Mouse (Mus musculus): Measurements from ENCODE around the gene Arhgef18.

Gene Arhgef18

DNA sequence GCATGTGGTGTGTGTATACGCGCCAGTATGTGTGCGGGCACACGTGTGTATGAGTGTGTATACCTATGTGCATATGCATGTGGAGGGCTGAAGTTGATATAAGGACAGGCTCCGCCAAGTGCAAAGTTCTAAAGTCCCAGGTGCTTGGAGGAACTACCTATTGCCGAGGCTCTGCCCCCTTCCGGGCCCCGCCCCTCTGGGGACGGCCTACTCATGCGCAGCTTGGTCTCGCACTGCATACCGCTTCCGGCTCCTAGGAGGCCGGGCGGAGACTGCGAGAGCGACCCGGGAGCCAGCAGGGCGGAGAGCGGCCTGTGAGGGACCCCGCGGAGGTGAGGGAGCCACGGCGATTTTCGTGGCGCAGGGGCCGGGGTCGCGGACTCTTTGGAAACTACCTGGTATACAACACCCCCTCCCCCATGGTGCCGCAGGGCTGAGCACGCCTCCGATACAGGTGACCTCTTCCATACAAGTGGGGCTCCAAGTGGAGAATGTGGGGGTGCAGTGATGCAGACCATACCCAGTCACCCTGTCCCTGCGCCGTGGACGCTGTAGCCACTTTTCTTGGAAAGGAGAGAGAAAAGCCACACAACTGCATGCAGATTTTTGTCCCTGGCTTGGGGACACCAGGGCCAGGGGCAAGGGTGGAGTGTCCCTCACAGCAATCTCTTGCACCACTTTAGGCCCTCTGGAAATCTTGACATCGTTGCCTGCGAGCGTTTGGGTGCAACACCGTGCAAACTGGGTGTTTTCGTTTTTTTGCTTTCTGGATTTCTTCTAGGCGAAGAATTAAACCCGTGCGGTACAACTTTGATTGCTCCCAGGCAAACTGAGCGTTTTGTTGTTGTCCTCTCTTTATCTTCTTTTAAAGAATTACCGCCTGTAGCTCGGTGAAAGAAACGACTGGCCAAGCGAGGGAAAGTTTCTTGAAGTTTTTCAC lies at the start of gene Arhgef18:
Arhgef18 (plus strand) TSS at position 236 of the 940 bp plus-strand sequence.
- DNase-seq (ENCODE audit: low spot score in 2 of 2), result peak; percentile 46 to 79

DNA sequence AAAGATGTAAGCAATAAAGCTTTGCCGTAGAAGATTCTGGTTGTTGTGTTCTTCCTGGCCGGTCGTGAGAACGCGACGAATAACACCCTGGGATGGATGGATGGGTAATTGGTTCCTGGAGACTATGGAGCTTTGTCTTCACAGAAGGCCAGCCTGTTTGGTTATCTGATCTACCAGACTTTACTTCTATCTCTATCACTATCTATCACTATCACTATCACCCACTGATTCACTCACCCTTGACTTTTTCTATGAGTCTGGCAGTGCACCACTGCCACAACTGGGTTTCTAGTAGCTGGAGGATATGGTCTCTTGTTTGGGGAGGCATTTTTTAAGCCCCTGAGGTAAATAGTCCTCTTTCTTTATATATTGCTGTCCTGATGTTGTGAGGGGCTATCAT lies 47.5 kb upstream of the Arhgef18 start:
- DNase-seq (ENCODE audit: low spot score in 2 of 2), result no peak

DNA sequence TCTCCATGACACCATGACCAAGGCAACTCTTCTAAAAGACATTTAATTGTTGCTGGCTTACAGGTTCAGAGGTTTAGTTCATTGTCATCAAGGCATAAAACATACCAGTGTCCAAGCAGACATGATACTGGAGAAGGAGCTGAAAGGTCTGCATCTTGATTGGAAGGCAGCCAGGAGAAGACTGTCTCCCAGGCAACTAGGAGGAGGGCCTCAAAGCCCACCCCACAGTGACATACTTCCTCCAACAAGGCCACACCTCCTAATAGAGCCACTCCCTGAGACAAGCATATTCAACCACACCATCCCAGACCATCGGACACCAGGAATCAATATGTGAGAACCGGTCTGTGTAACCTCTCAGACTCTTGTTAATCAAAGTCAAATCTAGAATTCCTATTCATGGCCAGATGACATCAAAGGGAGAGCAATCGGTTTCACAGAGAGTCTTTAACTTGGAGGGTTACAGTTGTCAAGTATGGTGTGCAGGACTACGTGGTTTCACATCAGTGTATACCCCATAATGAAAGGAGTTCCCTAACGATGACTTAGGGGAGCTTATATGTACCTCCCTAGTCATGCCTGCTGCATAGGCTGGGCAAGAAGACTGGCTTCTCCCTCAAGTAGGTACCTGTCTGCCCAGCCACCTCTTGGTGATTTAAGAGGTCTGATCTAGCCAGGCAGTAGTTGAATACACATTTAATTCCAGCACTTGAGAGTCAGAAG lies 46.0 kb upstream of the Arhgef18 start:
- DNase-seq (ENCODE audit: low spot score in 2 of 2), result no peak

DNA sequence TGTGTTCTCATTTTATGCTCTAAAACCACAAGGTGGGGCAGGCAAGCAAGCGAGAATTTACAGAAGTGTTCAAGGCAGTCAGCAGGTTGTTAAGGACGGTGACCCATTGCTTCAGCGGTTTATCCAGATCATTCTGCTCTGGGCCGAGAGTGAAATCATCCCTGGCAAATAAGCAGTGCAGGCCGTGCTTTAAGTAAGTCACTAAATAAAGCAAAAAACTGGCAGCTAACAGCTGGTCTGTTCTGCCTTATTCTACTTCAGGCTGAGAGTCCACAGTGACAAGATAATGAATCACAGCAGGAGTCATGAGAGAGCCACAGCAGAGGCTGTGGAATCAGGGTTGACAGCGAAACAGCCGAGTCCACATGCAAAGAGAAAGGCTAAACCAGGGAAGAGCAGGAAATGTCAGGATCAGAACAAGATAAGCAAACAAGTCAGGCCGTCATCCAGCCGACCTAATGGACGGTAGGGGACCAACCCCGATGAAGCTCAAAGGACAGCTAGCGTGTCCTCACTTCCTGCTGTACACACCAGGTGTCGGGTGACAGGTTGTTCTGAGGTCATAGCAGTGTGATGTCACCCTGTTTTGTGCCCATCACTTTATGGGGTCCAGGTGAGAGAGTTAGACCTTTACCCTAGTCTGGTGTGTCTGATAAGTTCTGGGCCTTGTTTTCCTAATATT lies 44.5 kb upstream of the Arhgef18 start:
- DNase-seq (ENCODE audit: low spot score in 2 of 2), result no peak

DNA sequence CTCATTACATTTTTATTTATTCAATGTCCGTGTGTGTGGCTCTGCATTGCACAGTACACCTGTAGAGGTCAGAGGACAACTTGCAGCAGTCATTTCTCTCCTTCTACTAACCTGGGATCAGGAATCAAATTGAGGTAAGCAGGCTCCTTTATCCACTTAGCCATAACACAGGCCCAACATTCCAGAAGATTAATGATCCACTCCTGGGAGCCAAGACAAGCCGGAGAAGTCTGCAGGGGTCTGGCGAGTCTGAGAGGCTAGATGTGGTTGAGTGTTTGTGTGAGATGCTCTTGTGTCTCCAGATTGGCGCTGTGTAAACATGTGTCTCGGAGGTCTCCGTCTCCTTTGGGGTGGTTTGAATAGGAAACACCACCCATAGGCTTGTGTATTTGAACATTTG lies 42.1 kb upstream of the Arhgef18 start:
- no peak for DNase-seq (ENCODE audit: low spot score in 2 of 2)

DNA sequence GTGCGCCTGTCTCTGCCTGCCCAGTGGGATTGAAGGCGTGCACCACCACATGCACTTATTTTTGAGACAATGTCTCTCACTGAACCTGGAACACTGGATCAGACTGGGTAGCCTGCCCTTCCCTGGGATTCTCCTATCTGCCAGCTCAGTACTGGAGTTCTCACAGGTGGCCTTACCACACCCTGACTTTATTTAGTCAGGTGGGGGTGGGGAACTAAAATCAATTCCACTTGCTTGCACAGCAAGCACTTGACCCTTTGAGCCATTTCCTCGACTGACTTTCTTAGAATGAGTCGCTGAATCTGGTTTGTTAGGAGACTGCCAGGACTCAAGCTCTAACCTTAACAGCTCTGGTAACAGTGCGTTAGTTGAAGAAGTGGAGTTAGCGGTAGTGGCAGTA lies 40.1 kb upstream of the Arhgef18 start:
- DNase-seq (ENCODE audit: low spot score in 2 of 2), result no peak

DNA sequence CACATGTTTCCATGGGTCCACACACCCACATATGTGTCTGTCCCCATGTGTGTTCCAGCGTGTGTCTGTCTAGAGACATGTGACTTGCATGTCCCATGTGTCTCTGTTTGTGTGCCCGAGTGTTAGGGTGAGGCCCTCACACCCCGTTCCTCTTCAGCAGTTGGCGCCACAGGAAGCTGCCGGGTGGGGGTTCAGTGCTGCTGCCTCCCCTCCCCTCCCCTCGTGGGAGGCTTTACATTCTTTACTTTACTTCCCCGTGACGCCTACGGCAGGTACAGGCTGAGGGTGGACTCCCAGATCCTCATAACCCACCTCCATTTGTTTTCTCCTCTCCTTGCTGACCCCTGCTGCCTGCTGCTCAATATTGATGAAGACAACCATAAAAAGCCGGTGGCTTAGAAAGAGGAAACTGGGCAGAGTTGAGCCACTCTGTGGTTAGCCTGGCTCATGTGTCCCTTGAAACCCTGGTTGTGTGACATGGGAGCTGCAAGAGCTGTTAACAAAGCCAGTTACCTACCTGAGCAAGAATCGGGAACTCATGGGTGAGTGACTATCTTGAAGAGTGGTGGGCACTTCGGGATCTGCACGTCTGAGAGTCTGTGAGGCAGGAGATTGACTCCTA lies 39.5 kb upstream of the Arhgef18 start, which contains the start of gene A430078G23Rik:
A430078G23Rik (plus strand) TSS at position 227 of the 622 bp plus-strand sequence.
- peak; percentile 38 to 77 for DNase-seq (ENCODE audit: low spot score in 2 of 2)

DNA sequence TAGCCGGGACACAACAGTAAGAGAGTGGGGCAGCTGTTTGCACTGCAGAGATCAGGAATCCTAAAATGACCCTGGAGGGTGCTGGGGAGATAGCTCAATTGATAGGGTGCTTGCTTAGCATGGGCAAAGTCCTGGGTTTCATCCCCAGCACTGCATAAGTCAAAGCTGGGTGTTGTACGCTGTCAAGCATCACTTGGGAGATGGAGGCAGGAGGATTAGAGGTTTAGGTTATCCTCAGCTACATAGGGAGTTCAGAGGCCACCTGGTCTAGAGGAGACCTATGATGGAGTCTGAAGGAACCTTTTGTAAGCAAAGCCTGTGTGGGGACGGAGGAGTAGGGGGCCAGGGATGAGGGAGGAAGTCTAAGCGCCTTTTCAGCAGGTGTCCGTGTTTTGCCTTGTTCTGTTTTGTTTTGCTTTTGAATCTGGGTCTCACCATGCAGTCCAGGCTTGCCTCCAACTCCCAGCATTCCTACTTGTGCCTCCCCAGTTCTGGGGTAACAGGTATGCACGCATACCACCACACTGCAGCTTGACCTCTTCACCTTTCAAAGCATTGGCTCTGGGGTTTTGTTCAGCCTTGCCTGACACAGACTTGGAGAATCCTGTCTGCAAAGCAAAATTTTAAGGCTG lies 38.9 kb upstream of the Arhgef18 start:
- DNase-seq (ENCODE audit: low spot score in 2 of 2), result peak; percentile 16 to 24

DNA sequence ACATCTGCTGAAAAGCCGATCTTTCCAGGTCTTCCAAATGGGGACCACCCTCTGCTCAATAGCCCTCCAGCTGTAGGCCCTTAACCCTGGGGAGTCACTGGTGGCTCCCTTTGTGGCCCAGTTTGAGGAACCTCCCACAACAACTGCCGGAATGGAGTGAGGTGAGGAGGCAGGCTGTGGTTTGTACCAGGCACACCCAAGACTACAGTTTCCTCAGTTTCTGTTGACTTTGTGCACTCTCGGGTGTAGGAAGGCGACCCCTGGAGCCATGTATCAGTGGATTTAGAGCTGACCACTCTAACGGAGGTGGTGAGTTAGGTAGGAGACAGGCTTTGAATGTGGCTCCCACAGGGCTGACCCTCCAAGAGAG lies 38.4 kb upstream of the Arhgef18 start:
- peak; percentile 43 to 65 for DNase-seq (ENCODE audit: low spot score in 2 of 2)

DNA sequence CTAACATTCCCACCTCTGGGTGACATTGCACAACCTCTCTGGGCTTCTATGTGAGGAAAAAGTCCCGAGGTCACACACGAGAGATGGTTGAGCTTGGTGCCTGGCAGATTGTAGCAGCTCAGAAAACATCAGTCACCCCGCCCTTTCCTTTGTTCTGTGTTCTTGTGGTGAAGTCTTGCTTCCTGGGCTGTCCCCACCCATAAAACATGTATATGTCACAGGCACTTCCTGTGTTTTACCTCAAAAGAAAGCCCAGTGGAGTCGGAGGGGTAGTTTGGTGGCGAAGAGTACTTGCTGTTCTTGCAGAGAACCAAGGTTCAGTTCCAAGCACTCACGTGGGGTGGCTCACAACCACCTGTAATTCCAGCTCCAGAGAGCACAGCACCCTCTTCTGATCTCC lies 37.2 kb upstream of the Arhgef18 start:
- DNase-seq (ENCODE audit: low spot score in 2 of 2), result peak; percentile 32 to 66

DNA sequence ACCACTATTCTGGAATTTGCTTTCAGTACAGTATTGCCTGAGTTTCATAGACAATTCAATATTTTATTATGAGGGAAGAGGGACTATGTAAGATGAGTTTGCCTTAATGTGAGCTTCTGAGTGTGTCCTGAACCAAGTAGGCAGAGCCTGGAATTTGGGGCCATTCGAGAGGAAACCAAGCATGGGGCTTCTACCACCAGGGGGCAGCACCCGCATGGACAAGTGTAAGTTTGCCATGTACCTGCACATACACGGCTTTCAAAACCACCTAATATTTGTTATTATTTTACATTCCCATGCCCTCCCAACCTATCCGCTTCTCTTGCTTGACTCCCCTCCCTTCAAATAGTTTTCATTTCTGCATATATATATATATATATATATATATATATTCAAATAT lies 34.7 kb upstream of the Arhgef18 start:
- peak; percentile 75 to 90 for DNase-seq (ENCODE audit: low spot score in 2 of 2)

DNA sequence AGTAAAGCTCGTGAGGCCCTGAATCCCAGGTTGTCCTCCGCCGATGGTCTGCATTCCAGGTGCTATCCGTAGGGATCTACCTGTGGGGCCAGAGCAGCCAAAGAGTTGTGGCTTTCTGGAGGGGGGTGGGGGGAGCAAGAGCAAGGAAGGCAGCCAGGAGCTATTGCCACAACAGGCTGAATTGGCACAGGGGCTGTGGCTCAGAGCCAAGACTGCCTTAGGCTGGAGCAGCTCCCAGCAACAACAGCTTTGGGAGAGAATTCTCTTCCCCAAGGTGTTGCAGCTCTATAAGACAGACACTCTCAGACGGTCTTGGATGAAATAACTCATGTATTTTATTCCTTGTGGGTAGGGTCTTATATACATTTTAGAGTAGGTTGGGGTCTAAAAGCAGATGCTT lies 25.7 kb upstream of the Arhgef18 start:
- no peak for DNase-seq (ENCODE audit: low spot score in 2 of 2)

DNA sequence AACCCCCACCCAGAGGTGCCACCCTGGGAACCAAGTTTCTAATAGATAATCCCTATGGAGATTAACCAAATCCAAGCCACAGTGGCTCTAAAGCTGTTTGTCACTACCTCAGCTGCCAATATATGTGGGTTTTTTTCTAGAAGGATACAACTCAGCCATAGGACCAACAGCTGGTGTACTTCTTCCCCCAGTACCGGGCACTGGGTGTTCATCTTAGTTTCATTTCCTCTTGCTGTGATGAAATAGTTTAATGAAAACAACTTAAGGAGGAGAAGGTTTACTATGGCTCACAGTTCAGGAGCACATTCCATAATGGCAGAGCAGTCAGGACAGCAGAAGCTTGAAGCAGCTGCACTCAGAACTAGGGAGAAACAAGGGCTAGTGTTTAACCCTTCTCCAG lies 24.7 kb upstream of the Arhgef18 start:
- DNase-seq (ENCODE audit: low spot score in 2 of 2), result no peak

DNA sequence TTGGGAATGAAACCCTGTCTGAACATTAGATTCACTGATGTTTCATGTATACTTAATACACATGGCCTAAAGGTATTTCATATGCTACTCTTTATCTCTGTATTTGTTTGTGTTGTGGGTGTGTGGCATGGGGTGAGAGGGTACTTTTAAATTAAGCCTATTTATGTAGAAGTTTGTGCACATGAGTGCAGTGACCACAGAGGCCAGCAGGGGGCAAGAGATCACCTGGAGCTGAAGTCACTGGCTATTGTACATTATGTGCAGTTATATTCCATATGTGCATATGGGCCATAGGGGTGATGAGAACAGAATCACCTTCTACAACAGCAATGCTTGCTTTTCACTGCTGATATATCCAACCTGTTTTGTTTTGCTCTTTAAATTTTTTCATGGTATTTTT lies 17.1 kb upstream of the Arhgef18 start:
- DNase-seq (ENCODE audit: low spot score in 2 of 2), result peak in 1 of 2 experiments; percentile 50

DNA sequence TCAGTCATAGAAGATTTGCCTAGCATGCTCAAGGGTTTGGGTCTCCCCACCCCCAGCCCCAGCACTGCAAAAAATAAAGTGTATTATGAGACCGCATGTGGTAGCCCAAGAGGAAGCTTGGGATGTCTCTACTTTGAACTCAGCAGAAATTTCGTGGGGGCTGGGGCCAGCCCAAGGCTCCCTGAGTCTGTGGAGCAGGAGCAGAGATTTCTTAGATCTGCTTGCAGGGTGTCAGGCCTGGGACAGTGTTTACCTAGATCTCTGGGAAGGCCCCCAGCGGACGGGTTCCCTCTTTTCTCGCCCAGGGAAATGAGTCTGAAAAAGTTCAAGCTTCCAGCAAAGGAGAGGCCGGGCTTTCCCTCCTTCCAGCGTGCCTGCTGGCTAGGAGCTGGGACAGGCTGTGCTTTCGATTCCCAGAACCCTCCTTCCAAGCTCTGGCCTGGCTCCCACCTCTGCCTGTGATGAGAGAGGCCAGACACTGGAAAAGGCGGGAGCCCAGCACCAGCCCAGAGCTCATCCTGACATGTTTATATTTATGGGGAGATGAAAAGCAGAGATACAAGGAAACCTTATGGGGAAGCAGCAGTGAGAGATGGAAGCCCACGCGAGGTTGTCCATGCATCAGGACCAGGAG lies 16.0 kb upstream of the Arhgef18 start:
- no peak for DNase-seq (ENCODE audit: low spot score in 2 of 2)

DNA sequence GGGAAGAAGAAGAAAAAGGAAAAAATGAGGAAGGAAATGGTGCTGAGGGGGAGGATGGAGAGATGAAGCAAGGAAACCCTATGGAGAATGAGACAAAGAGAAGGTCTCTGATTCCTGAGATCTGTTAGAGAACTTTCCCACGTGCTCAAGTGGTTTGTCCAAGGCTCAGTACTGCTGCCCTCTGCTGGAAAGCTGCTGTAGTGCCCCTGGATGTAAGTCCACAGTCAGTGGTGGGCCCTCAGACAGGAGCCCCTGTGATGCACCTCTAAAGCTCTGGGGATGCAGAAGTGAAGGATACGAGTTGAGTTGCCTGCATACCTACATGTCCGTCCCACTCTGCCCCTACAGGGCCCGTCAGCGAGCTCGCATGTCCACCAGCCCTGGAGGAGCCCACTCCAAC lies 5.5 kb upstream of the Arhgef18 start:
- DNase-seq (ENCODE audit: low spot score in 2 of 2), result peak; percentile 36 to 74

DNA sequence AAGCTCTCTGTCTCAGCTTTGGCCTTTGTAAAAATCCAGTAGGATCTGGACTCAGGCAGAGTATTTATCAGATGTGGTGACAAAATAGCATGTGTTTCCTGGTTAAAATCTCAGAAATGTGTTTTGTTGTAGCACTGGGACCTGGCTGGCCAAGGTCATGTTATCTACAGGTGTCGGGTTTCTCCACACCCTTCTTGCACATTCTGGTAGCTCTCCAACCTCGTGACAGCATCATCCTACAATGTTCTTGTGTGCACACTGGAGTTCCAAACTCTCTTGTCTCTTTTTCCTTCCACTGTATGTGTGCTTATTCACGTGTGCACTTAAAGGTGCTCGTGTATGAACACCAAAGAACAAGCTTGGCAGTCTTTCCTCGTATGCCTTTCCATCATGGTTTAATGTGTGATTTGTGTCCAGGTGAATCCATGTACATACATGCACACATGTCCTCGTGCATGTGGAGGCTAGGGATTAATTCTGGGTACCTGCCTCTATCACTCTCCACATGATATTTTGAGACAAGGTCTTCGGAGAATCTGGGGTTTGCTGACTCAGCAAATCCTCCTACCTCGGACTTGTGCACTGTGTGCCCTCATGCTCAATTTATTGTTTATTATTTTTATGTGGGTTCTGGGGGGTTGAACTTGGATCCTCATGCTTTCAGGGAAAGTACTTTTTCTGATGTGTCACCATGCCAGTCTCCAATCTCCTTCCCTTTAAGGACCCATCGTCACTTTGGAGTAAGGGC lies 4.0 kb upstream of the Arhgef18 start:
- no peak for DNase-seq (ENCODE audit: low spot score in 2 of 2)

DNA sequence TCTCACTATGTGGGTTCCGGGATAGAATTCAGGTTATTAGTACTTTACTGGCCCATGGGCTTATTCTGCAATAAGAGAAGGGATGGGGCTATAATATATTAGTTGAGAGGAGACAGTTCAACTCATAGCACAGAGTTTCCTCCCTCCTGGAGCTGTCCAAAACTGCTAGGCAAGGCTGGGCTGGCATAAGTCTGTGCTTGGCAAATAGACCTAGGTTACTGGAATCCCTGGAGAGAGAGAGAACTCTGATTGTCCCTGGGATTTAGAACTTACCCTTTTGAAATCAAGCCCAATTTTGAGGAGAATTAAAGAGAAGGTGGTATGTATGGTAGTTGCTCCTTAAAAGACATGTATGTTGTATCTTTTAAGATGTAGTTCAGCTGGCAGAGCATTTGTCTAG lies 3.3 kb upstream of the Arhgef18 start:
- DNase-seq (ENCODE audit: low spot score in 2 of 2), result no peak

DNA sequence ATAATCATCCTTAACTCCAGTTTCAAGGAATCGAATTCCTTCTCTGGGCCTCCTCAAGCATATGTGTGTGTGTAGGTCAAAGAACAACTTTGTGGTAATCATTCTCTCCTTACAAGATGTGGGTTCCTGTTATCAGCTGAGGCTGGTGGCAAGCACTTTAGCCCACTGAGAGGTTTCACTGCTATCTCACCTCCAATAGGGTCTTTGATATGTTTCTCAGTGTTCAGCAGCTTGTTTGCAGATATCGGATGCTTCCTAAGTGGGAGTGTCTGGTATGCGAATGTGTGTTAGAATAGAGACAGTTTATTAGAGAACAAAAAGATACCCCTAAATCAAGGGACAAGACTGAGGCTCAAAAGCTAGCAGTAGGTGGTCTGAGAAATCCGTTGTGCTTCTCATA lies 513 bp upstream of the Arhgef18 start:
- DNase-seq (ENCODE audit: low spot score in 2 of 2), result no peak

DNA sequence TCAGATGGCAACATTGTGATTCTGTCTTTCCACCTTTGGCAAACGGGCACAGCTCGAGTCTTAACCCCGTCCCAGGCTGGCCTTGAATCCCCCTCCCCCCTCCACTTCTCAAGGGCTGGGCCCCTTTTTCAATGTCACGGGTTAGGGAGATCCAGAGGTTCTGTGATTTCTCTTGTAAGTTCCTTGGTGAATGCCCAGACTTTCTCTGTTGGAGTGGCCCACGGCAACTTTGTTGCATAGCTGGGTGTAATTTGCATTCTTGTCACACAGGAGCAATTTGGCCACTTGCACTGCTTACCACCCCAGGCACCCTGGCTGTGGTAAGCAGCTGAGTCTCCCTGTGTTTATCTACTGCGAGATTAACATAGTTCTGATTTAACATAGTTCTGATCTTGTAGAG lies 1.8 kb downstream of the Arhgef18 start:
- no peak for DNase-seq (ENCODE audit: low spot score in 2 of 2)
